Mouse (Mus musculus) heart, embryonic 11.5 days (tissue): ENCODE data around the gene Nos2. TPM values are rescaled to one million over a fixed set of nuclear protein-coding genes. Genes with fewer than 3 reads are reported as not detected.
A peak's percentile ranks its signal among the peaks of the same experiment; 100 is the strongest.
"Not testable (repeated sequence)": the region's sequence is repeated elsewhere in the genome, so short reads cannot be mapped to it uniquely, and the experiment has no call there.

Experiments
- ATAC-seq: fragments of 200-750 bp; cut with Nextera tagmentation; replicated peaks from 2 replicates; pipeline ENCODE4 v1.8.0; 2017; ENCODE audit warnings: moderate library complexity; ENCODE audit not compliant: insufficient number of reproducible peaks, low FRiP score, low TSS enrichment
- H3K27ac ChIP-seq: fragments of 300-500 bp; sonication (generic); 2 replicates; pipeline ENCODE4 v1.5.1; 2014; ENCODE audit warnings: mild to moderate bottlenecking, low read depth, low read length
- H3K27me3 ChIP-seq: fragments of 300-500 bp; sonication (generic); 2 replicates; pipeline ENCODE4 v1.6.1; 2014; ENCODE audit warnings: mild to moderate bottlenecking, low read length, mixed read lengths; ENCODE audit not compliant: control insufficient read depth, insufficient read depth
- H3K36me3 ChIP-seq: fragments of 300-500 bp; sonication (generic); 2 replicates; pipeline ENCODE4 v1.6.1; 2014; ENCODE audit warnings: mild to moderate bottlenecking, low read length, moderate library complexity, mixed read lengths; ENCODE audit not compliant: control insufficient read depth, insufficient read depth
- H3K4me1 ChIP-seq: fragments of 300-500 bp; sonication (generic); 2 replicates; pipeline ENCODE4 v1.6.1; 2014; ENCODE audit warnings: low read length; ENCODE audit not compliant: control insufficient read depth, insufficient read depth
- H3K4me2 ChIP-seq: fragments of 300-500 bp; sonication (generic); 2 replicates; pipeline ENCODE4 v1.6.1; 2014; ENCODE audit warnings: mild to moderate bottlenecking, moderate library complexity
- H3K4me3 ChIP-seq: fragments of 300-500 bp; sonication (generic); 2 replicates; pipeline ENCODE4 v1.5.1; 2014; ENCODE audit warnings: low read depth, low read length
- H3K9ac ChIP-seq: fragments of 300-500 bp; sonication (generic); 2 replicates; pipeline ENCODE4 v1.6.1; 2014; ENCODE audit warnings: mild to moderate bottlenecking, low read depth, low read length, moderate library complexity
- H3K9me3 ChIP-seq: fragments of 300-500 bp; sonication (generic); replicated peaks from 2 replicates; pipeline ENCODE4 v1.6.1; 2016; ENCODE audit warnings: low read length; ENCODE audit not compliant: control insufficient read depth
- WGBS: fragments of 180-500 bp; shearing (Covaris S2); extraction: QIAGEN DNeasy Blood & Tissue Kit; methylation state at CpG from one replicate; pipeline ENCODE4 v1.1.7; 2014; ENCODE audit not compliant: insufficient replicate concordance; 5-methylcytosine and 5-hydroxymethylcytosine counted together
- polyA plus RNA-seq: library from polyadenylated mRNA; unstranded; fragments of >200 nt; fragmentation: Nextera tagmentation; extraction: Ambion mirVana; gene quantifications from 2 replicates; pipeline ENCODE4 v1.2.1, GENCODE M21; 2014

Gene Nos2
- polyA plus RNA-seq, 1 experiment from 2014 or later = 0.11 TPM

- Histone ChIP-seq H3K27me3 (no peaks in the 10 kb centered on the region), H3K9me3 (no peaks in the 10 kb centered on the region), H3K27ac (peak overlapping the region; percentile 29; the same call in 1 of the 2 replicates), H3K4me3 (no peak overlapping the region), H3K9ac (no peak overlapping the region), H3K4me2 (no peak overlapping the region), H3K4me1 (no peaks in the 10 kb centered on the region; the same call in 1 of the 2 replicates), H3K36me3 (no peaks in the 10 kb centered on the region)
- no peak for ATAC-seq
- 51% methylated on average over 4 of the region's 4 CpGs for WGBS
Measured at GRCm38 (mm10) chr11:78980083-78980634, 59.6 kb downstream of the Nos2 start.

- Histone ChIP-seq H3K4me3 (no peak overlapping the region), H3K4me2 (no peak overlapping the region), H3K4me1 (no peaks in the 10 kb centered on the region; the same call in 1 of the 2 replicates), H3K36me3 (no peaks in the 10 kb centered on the region), H3K9ac (no peak overlapping the region), H3K27ac (no peak overlapping the region), H3K27me3 (no peaks in the 10 kb centered on the region), H3K9me3 (no peaks in the 10 kb centered on the region)
- WGBS = 61% methylated on average over 2 of the region's 2 CpGs
- ATAC-seq = no peak
Measured at GRCm38 (mm10) chr11:78982042-78982441, 61.5 kb downstream of the Nos2 start.

GRCm38 (mm10) chr11:78982513-78983291 is 62.1 kb downstream of the Nos2 start:
- H3K9me3 ChIP-seq = no peaks in the 10 kb centered on the region

GRCm38 (mm10) chr11:78983539-78983938 is 63.0 kb downstream of the Nos2 start:
- WGBS = 67% methylated on average over 7 of the region's 7 CpGs
- Histone ChIP-seq H3K27ac (no peak overlapping the region), H3K4me2 (peak overlapping the region; percentile 34), H3K27me3 (no peaks in the 10 kb centered on the region), H3K36me3 (no peaks in the 10 kb centered on the region), H3K4me3 (peak overlapping the region; percentile 18; the same call in 1 of the 2 replicates), H3K9ac (no peak overlapping the region), H3K4me1 (no peaks in the 10 kb centered on the region; the same call in 1 of the 2 replicates), H3K9me3 (no peaks in the 10 kb centered on the region)
- no peak for ATAC-seq

More at GRCm38 (mm10) chr11:78982513-78983291, 62.1 kb downstream of the Nos2 start:
- Histone ChIP-seq H3K27ac (no peak overlapping the region), H3K4me3 (no peak overlapping the region), H3K4me1 (no peaks in the 10 kb centered on the region; the same call in 1 of the 2 replicates), H3K27me3 (no peaks in the 10 kb centered on the region), H3K9ac (no peak overlapping the region), H3K36me3 (no peaks in the 10 kb centered on the region), H3K4me2 (peak overlapping the region; percentile 34)
- ATAC-seq = no peak
- WGBS = 75% methylated on average over 12 of the region's 12 CpGs

- peak within 1 kb of the TSS; percentile 34 for H3K4me2 ChIP-seq
- H3K36me3 ChIP-seq = no peaks in the 10 kb centered on the region
- WGBS = 53% methylated on average over 10 of the region's 10 CpGs
- H3K9ac ChIP-seq = no peak within 1 kb of the TSS; the same call in 1 of the 2 replicates
- peaks cover 3% of the 10 kb centered on the region for H3K9me3 ChIP-seq
- no peaks in the 10 kb centered on the region for H3K27me3 ChIP-seq
- peak within 1 kb of the TSS; percentile 18 for H3K4me3 ChIP-seq
- ATAC-seq = peak; percentile 63; the same call in 1 of the 2 replicates
- H3K27ac ChIP-seq = no peak within 1 kb of the TSS
- no peaks in the 10 kb centered on the region; the same call in 1 of the 2 replicates for H3K4me1 ChIP-seq
Measured at GRCm38 (mm10) chr11:78984483-78985177, 64.0 kb downstream of the Nos2 start, which contains the start of gene Lgals9. Gene Lgals9, minus strand, starts transcription at chr11:78984946.

GRCm38 (mm10) chr11:78985505-78985904 is 64.9 kb downstream of the Nos2 start:
- Histone ChIP-seq H3K9ac (no peak overlapping the region), H3K4me2 (no peak overlapping the region), H3K27ac (no peak overlapping the region), H3K9me3 (peaks cover 6% of the 10 kb centered on the region), H3K36me3 (no peaks in the 10 kb centered on the region), H3K4me1 (no peaks in the 10 kb centered on the region), H3K4me3 (no peak overlapping the region), H3K27me3 (no peaks in the 10 kb centered on the region)
- ATAC-seq = no peak

- Histone ChIP-seq H3K9me3 (peaks cover 6% of the 10 kb centered on the region), H3K4me1 (no peaks in the 10 kb centered on the region), H3K27me3 (no peaks in the 10 kb centered on the region), H3K4me2 (no peak overlapping the region), H3K27ac (no peak overlapping the region), H3K4me3 (no peak overlapping the region), H3K9ac (no peak overlapping the region), H3K36me3 (no peaks in the 10 kb centered on the region)
- ATAC-seq = no peak
- WGBS = 81% methylated on average over 10 of the region's 10 CpGs
Measured at GRCm38 (mm10) chr11:78986311-78987002, 65.9 kb downstream of the Nos2 start.

GRCm38 (mm10) chr11:78989206-78989605 is 68.6 kb downstream of the Nos2 start:
- 84% methylated on average over 11 of the region's 11 CpGs for WGBS
- not testable (repeated sequence) for H3K4me1 ChIP-seq

More at GRCm38 (mm10) chr11:78989206-78989605, 68.6 kb downstream of the Nos2 start:
- not testable (repeated sequence) for H3K36me3 ChIP-seq, H3K4me3 ChIP-seq, H3K9me3 ChIP-seq, H3K27me3 ChIP-seq, H3K4me2 ChIP-seq, ATAC-seq, H3K27ac ChIP-seq, H3K9ac ChIP-seq
